Mouse (Mus musculus) ES-E14 (cell line): ENCODE results near the gene Pla2g12a.

Experiments used
- HCFC1 ChIP-seq: IDR thresholded peaks from 2 replicates; pipeline ENCODE4 v1.6.1; 2012; ENCODE audit warnings: low read length, inconsistent platforms, borderline replicate concordance; ENCODE audit not compliant: insufficient read depth
- MAFK ChIP-seq: IDR thresholded peaks from 2 replicates; pipeline ENCODE4 v1.6.1; 2014; ENCODE audit warnings: mild to moderate bottlenecking, low read depth, low read length, inconsistent platforms; ENCODE audit not compliant: insufficient read depth
- ZC3H11A ChIP-seq: IDR thresholded peaks from 2 replicates; pipeline ENCODE4 v1.6.1; 2012; ENCODE audit warnings: low read depth, mild to moderate bottlenecking, inconsistent platforms, low read length, borderline replicate concordance
- ZNF384 ChIP-seq: IDR thresholded peaks from 2 replicates; pipeline ENCODE4 v1.6.1; 2012; ENCODE audit warnings: low read depth, low read length, inconsistent platforms

DNA sequence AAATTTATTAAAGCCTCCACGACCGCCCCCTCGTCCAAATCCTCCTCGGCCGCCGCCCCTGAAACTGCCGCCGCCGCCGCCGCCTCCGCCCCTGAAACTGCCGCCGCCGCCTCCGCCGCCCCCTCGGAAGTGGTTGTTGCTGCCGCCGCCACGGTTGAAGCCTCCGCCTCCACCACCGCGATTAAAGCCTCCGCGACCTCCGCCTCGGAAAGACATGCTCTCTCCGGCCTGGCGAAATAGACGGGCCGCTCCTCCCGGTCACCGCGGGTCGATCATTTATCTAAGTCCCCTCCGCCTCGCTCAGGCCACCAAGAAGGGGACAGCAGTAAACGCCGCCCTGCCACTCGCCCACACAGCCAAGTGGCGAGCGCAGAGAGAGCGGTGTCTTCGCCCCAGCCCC is 47.8 kb upstream of the Pla2g12a start:
- TF ChIP-seq ZNF384 = no peak
- TF ChIP-seq ZC3H11A = no peak
- no peak for TF ChIP-seq MAFK
- no peak for TF ChIP-seq HCFC1
